Mouse (Mus musculus) G1E (cell line): ENCODE measurements around the gene Vsig2.

Source experiments
- CTCF ChIP-seq: IDR thresholded peaks from 2 replicates; pipeline ENCODE4 v1.5.1; 2012; ENCODE audit warnings: low read depth, low read length, inconsistent platforms, mixed read lengths
- POLR2AphosphoS5 ChIP-seq: IDR thresholded peaks from 2 replicates; pipeline ENCODE4 v1.6.1; 2012; ENCODE audit warnings: low read depth, low read length, inconsistent platforms; ENCODE audit not compliant: insufficient replicate concordance
- TAL1 ChIP-seq: conservative IDR thresholded peaks from 2 replicates; pipeline ENCODE4 v1.6.1; 2012; ENCODE audit warnings: low read depth, low read length, inconsistent platforms, mixed read lengths

DNA sequence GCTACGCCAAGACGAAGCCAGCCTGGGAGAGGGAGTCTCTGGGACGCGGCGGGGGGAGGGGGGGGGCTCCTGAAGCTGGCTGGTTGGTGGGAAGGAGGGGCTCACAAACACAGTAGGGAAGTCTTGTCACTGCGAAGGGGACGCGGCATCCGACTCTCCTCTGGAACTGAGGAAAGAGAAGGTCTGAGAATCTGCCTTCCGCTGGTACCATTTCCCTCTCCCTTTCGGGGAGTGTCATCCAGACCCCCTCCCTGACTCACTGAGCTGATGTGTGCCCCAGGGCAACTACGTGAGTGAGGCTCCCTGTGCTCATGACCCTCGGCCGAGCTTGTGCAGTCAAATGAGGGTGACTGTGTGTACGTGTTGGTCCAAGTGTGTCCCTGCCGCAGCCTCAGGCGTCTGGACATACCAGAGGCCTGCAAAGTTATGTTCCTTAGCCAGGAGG lies 6.1 kb downstream of the Vsig2 start:
- no peak for TF ChIP-seq CTCF
- no peak for TF ChIP-seq POLR2AphosphoS5
- TF ChIP-seq TAL1 = no peak
